Mouse (Mus musculus) lung, postnatal 0 days (tissue): ENCODE measurements at regions not wholly inside any gene's neighbourhood (a gene's known extent, or its start where the extent isn't known, plus 50 kb on each side); places are given as distances from the start of the nearest gene placed in this dataset.

Source experiments
- ATAC-seq: fragments of 200-750 bp; cut with Nextera tagmentation; 2 replicates; pipeline ENCODE4 v1.8.0; 2017; ENCODE audit warnings: moderate library complexity
- DNase-seq: peaks from one replicate; pipeline ENCODE4 v3.0.0-alpha.2; 2016; ENCODE audit warnings: low spot score
- H3K27ac ChIP-seq: fragments of 300-500 bp; sonication (generic); 2 replicates; pipeline ENCODE4 v1.5.1; 2014; ENCODE audit warnings: antibody characterized with exemption, mild to moderate bottlenecking, low read length, mixed read lengths
- H3K27me3 ChIP-seq: fragments of 300-500 bp; sonication (generic); replicated peaks from 2 replicates; pipeline ENCODE4 v1.6.1; 2014; ENCODE audit warnings: low read length, mixed read lengths; ENCODE audit not compliant: insufficient read depth
- H3K36me3 ChIP-seq: fragments of 300-500 bp; sonication (generic); 2 replicates; pipeline ENCODE4 v1.6.1; 2014; ENCODE audit warnings: low read length, mixed read lengths; ENCODE audit not compliant: insufficient read depth
- H3K4me1 ChIP-seq: fragments of 300-500 bp; sonication (generic); 2 replicates; pipeline ENCODE4 v1.6.1; 2014; ENCODE audit warnings: antibody characterized with exemption, low read depth, low read length, mixed read lengths; ENCODE audit not compliant: insufficient read depth
- H3K4me2 ChIP-seq: fragments of 300-500 bp; sonication (generic); replicated peaks from 2 replicates; pipeline ENCODE4 v1.6.1; 2014; ENCODE audit warnings: low read depth, mild to moderate bottlenecking, low read length, moderate library complexity, mixed read lengths
- H3K4me3 ChIP-seq: fragments of 300-500 bp; sonication (generic); 2 replicates; pipeline ENCODE4 v1.5.1; 2014; ENCODE audit warnings: low read depth, low read length
- H3K9ac ChIP-seq: fragments of 300-500 bp; sonication (generic); replicated peaks from 2 replicates; pipeline ENCODE4 v1.6.1; 2014; ENCODE audit warnings: low read depth, mild to moderate bottlenecking
- H3K9me3 ChIP-seq: fragments of 300-500 bp; sonication (generic); 2 replicates; pipeline ENCODE4 v1.6.1; 2016; ENCODE audit warnings: low read length, mixed read lengths
- CTCF ChIP-seq: IDR thresholded peaks from 2 replicates; pipeline ENCODE4 v1.5.1; 2016; ENCODE audit warnings: antibody characterized with exemption, mild to moderate bottlenecking
- EP300 ChIP-seq: IDR thresholded peaks from 2 replicates; pipeline ENCODE4 v1.6.1; 2016; ENCODE audit warnings: antibody characterized with exemption, mild to moderate bottlenecking, control low read depth

DNA sequence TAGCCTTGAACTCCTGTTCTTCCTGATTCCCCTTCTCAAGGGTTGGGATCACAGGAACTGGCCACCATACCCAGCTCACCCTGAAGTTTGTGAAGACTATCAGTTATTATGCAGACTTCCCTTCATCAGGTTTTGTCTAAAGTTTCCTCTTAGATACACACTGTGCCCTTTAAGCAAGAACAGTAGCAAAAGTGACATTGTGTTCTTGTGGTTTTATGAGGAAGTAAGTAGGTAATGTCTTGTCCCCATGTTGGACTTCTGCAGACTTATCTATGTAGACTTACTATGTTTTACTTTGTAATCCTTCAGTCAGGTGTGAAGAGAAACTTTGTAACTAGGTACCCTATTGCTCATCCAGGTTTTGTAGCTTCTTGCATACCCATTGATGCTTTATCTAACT lies 51.5 kb upstream of the Btg1 start:
- Histone ChIP-seq H3K9me3 (no peaks in the 10 kb centered on the region), H3K4me1 (no peaks in the 10 kb centered on the region)
- TF ChIP-seq EP300 (no peak), CTCF (no peak)

More for the DNA sequence above, 51.5 kb upstream of the Btg1 start:
- Histone ChIP-seq H3K27ac (no peak overlapping the region), H3K36me3 (no peaks in the 10 kb centered on the region), H3K9ac (no peak overlapping the region), H3K4me3 (no peak overlapping the region), H3K4me2 (no peak overlapping the region), H3K27me3 (no peaks in the 10 kb centered on the region)
- ATAC-seq (no peak), DNase-seq (no peak)
